Mouse (Mus musculus) frontal cortex, postnatal 36 days (tissue): ENCODE measurements around the gene Sirpa.

Experiments used
- DNase-seq, 2 experiments: peaks; one replicate each; pipeline ENCODE4 v3.0.0; 2022; ENCODE audit warnings: low spot score in 2 of 2

The Sirpa gene

GRCm38 (mm10) chr2:129582261-129582660, 10.4 kb upstream of the Sirpa start:
- no peak for DNase-seq

- DNase-seq = no peak
Measured at GRCm38 (mm10) chr2:129584905-129585304, 7.7 kb upstream of the Sirpa start.

GRCm38 (mm10) chr2:129585904-129586514, 6.6 kb upstream of the Sirpa start:
- DNase-seq = no peak

GRCm38 (mm10) chr2:129587241-129587640, 5.4 kb upstream of the Sirpa start:
- no peak for DNase-seq

- no peak for DNase-seq
Measured at GRCm38 (mm10) chr2:129587825-129588251, 4.8 kb upstream of the Sirpa start.

- no peak for DNase-seq
Measured at GRCm38 (mm10) chr2:129591897-129592296, 738 bp upstream of the Sirpa start.

GRCm38 (mm10) chr2:129593141-129593875, 673 bp downstream of the Sirpa start:
- DNase-seq = peak; percentile 87 to 92

- no peak for DNase-seq
Measured at GRCm38 (mm10) chr2:129593876-129594421, 1.3 kb downstream of the Sirpa start.

- no peak for DNase-seq
Measured at GRCm38 (mm10) chr2:129594569-129594968, 1.9 kb downstream of the Sirpa start.

- DNase-seq = no peak
Measured at GRCm38 (mm10) chr2:129595206-129595605, 2.6 kb downstream of the Sirpa start.

- no peak for DNase-seq
Measured at GRCm38 (mm10) chr2:129595661-129596209, 3.1 kb downstream of the Sirpa start.

- DNase-seq = peak; percentile 80
Measured at GRCm38 (mm10) chr2:129596555-129597172, 4.0 kb downstream of the Sirpa start.

- no peak for DNase-seq
Measured at GRCm38 (mm10) chr2:129597581-129597980, 4.9 kb downstream of the Sirpa start.

- no peak for DNase-seq
Measured at GRCm38 (mm10) chr2:129598094-129598493, 5.5 kb downstream of the Sirpa start.

GRCm38 (mm10) chr2:129599231-129600084, 6.8 kb downstream of the Sirpa start:
- DNase-seq = no peak

GRCm38 (mm10) chr2:129601059-129601650, 8.5 kb downstream of the Sirpa start:
- DNase-seq = no peak

GRCm38 (mm10) chr2:129601894-129602663, 9.4 kb downstream of the Sirpa start:
- DNase-seq = no peak

GRCm38 (mm10) chr2:129602856-129603255, 10.2 kb downstream of the Sirpa start:
- DNase-seq = no peak

- DNase-seq = no peak
Measured at GRCm38 (mm10) chr2:129603536-129603935, 10.9 kb downstream of the Sirpa start.

- DNase-seq = no peak
Measured at GRCm38 (mm10) chr2:129604032-129604431, 11.4 kb downstream of the Sirpa start.
